Mouse (Mus musculus) thymus, adult 2 months (tissue): ENCODE measurements around the gene Ifi211.
"Not testable (repeated sequence)": the region's sequence is repeated elsewhere in the genome, so short reads cannot be mapped to it uniquely, and the experiment has no call there.

Experiments used
- CTCF ChIP-seq: fragments of 200-500 bp; IDR thresholded peaks from 2 replicates; pipeline ENCODE4 v1.5.1; 2012; ENCODE audit warnings: mild to moderate bottlenecking, control low read depth, low read length, moderate library complexity, borderline replicate concordance; ENCODE audit not compliant: control insufficient read depth, poor library complexity, insufficient read depth; ENCODE audit errors: extremely low read depth
- POLR2A ChIP-seq: fragments of 200-500 bp; IDR thresholded peaks from 2 replicates; pipeline ENCODE4 v1.6.1; 2012; ENCODE audit warnings: mild to moderate bottlenecking, low read length, control low read depth, moderate library complexity; ENCODE audit not compliant: control insufficient read depth, poor library complexity, insufficient read depth; ENCODE audit errors: extremely low read depth

- not testable (repeated sequence) for TF ChIP-seq POLR2A, CTCF
Observed at GRCm38 (mm10) chr1:173908390-173908789, 4.5 kb downstream of the Ifi211 start.
